Mouse (Mus musculus) CH12.LX (cell line): ENCODE data around the gene Cd300ld2. TPM values are rescaled to one million over a fixed set of nuclear protein-coding genes. Genes with fewer than 3 reads are reported as not detected.
"Not testable (repeated sequence)": the region's sequence is repeated elsewhere in the genome, so short reads cannot be mapped to it uniquely, and the experiment has no call there.

Experiments
- DNase-seq: peaks from one replicate; pipeline ENCODE4 v3.0.0-alpha.2; 2013; ENCODE audit errors: extremely low read depth
- H3K27ac ChIP-seq: 2 replicates; pipeline ENCODE4 v1.5.1; 2012; ENCODE audit warnings: low read depth, mild to moderate bottlenecking, control low read depth, moderate library complexity; ENCODE audit not compliant: insufficient read depth
- H3K27me3 ChIP-seq: replicated peaks from 2 replicates; pipeline ENCODE3; 2012; ENCODE audit warnings: inconsistent platforms
- H3K36me3 ChIP-seq, 2 experiments: replicated peaks in 1 of 2; 2 replicates each; pipeline versions ENCODE3 to v1.6.1; 2012; ENCODE audit warnings: inconsistent platforms in 1 of 2, low read length in 1 of 2, mild to moderate bottlenecking in 1 of 2, mixed read lengths in 1 of 2, moderate library complexity in 1 of 2; ENCODE audit not compliant: control insufficient read depth in 1 of 2, insufficient read depth in 1 of 2
- H3K4me1 ChIP-seq, 2 experiments: 2 replicates each; pipeline ENCODE4 v1.6.1; 2012; ENCODE audit warnings: inconsistent platforms in 1 of 2, moderate library complexity in 1 of 2; ENCODE audit not compliant: insufficient read depth in 2 of 2, control insufficient read depth in 1 of 2
- H3K4me2 ChIP-seq: 2 replicates; pipeline ENCODE4 v1.6.1; 2012; ENCODE audit warnings: low read depth, mild to moderate bottlenecking, control low read depth; ENCODE audit not compliant: poor library complexity, insufficient read depth, severe bottlenecking
- H3K4me3 ChIP-seq, 3 experiments: fragments of 150-350 bp in 1 of 3; sonication (generic) in 1 of 3; replicated peaks in 1 of 3; 2 replicates each; pipeline versions ENCODE3 to v1.5.1; 2011 to 2012; ENCODE audit warnings: low read depth in 2 of 3, low read length in 2 of 3, mild to moderate bottlenecking in 2 of 3, moderate library complexity in 2 of 3, control low read depth in 1 of 3, improper control_type of control experiment in 1 of 3, inconsistent platforms in 1 of 3, mixed read lengths in 1 of 3; ENCODE audit not compliant: poor library complexity in 1 of 3
- H3K79me2 ChIP-seq: replicated peaks from 2 replicates; pipeline ENCODE4 v1.6.1; 2012; ENCODE audit warnings: mild to moderate bottlenecking, moderate library complexity; ENCODE audit not compliant: control insufficient read depth, poor library complexity, insufficient read depth, severe bottlenecking; ENCODE audit errors: extremely low read depth
- H3K9ac ChIP-seq: 2 replicates; pipeline ENCODE4 v1.6.1; 2012; ENCODE audit warnings: low read depth, mild to moderate bottlenecking, control low read depth, moderate library complexity; ENCODE audit not compliant: insufficient read depth
- H3K9me3 ChIP-seq: replicated peaks from 2 replicates; pipeline ENCODE3; 2012; ENCODE audit warnings: low read length, inconsistent platforms, mixed read lengths
- E2F4 ChIP-seq: IDR thresholded peaks from 2 replicates; pipeline ENCODE4 v1.6.1; 2011; ENCODE audit warnings: low read depth, low read length, improper control_type of control experiment; ENCODE audit not compliant: insufficient replicate concordance
- EP300 ChIP-seq: IDR thresholded peaks from 2 replicates; pipeline ENCODE4 v1.6.1; 2011; ENCODE audit warnings: low read length, improper control_type of control experiment
- ETS1 ChIP-seq: conservative IDR thresholded peaks from 2 replicates; pipeline ENCODE4 v1.6.1; 2012; ENCODE audit warnings: low read depth, mild to moderate bottlenecking, inconsistent platforms, low read length, improper control_type of control experiment, moderate library complexity
- IRF4 ChIP-seq: IDR thresholded peaks from 2 replicates; pipeline ENCODE4 v1.6.1; 2014; ENCODE audit warnings: low read depth, mild to moderate bottlenecking, inconsistent platforms, low read length, improper control_type of control experiment
- JUN ChIP-seq: IDR thresholded peaks from 2 replicates; pipeline ENCODE4 v1.6.1; 2011; ENCODE audit warnings: low read depth, mild to moderate bottlenecking, low read length, improper control_type of control experiment, moderate library complexity; ENCODE audit not compliant: insufficient read depth
- JUND ChIP-seq: conservative IDR thresholded peaks from 2 replicates; pipeline ENCODE4 v1.6.1; 2011; ENCODE audit warnings: low read depth, low read length, improper control_type of control experiment
- MAFK ChIP-seq: IDR thresholded peaks from 2 replicates; pipeline ENCODE4 v1.6.1; 2011; ENCODE audit warnings: low read length, improper control_type of control experiment; ENCODE audit not compliant: insufficient replicate concordance
- MEF2A ChIP-seq: IDR thresholded peaks from 2 replicates; pipeline ENCODE4 v1.6.1; 2014; ENCODE audit warnings: low read depth, mild to moderate bottlenecking, inconsistent platforms, low read length, improper control_type of control experiment, borderline replicate concordance
- MXI1 ChIP-seq: IDR thresholded peaks from 2 replicates; pipeline ENCODE4 v1.6.1; 2011; ENCODE audit warnings: mild to moderate bottlenecking, low read depth, low read length, improper control_type of control experiment
- NRF1 ChIP-seq: IDR thresholded peaks from 2 replicates; pipeline ENCODE4 v1.6.1; 2014; ENCODE audit warnings: low read depth, mild to moderate bottlenecking, inconsistent platforms, low read length, improper control_type of control experiment, moderate library complexity
- PAX5 ChIP-seq: IDR thresholded peaks from 2 replicates; pipeline ENCODE4 v1.6.1; 2012; ENCODE audit warnings: low read length, inconsistent platforms, mixed read lengths
- POLR2A ChIP-seq: IDR thresholded peaks from 2 replicates; pipeline ENCODE4 v1.6.1; 2011; ENCODE audit warnings: low read depth, mild to moderate bottlenecking, improper control_type of control experiment, low read length
- POLR2AphosphoS2 ChIP-seq: IDR thresholded peaks from 2 replicates; pipeline ENCODE4 v1.6.1; 2011; ENCODE audit warnings: low read depth, low read length, improper control_type of control experiment
- RAD21 ChIP-seq: IDR thresholded peaks from 2 replicates; pipeline ENCODE4 v1.6.1; 2011; ENCODE audit warnings: low read depth, mild to moderate bottlenecking, low read length, improper control_type of control experiment, moderate library complexity
- RCOR1 ChIP-seq: conservative IDR thresholded peaks from 2 replicates; pipeline ENCODE4 v1.6.1; 2012; ENCODE audit warnings: low read depth, mild to moderate bottlenecking, inconsistent platforms, low read length, improper control_type of control experiment
- UBTF ChIP-seq: IDR thresholded peaks from 2 replicates; pipeline ENCODE4 v1.6.1; 2012; ENCODE audit warnings: low read depth, mild to moderate bottlenecking, inconsistent platforms, low read length, improper control_type of control experiment, moderate library complexity
- USF2 ChIP-seq: conservative IDR thresholded peaks from 2 replicates; pipeline ENCODE4 v1.6.1; 2011; ENCODE audit warnings: low read depth, low read length, improper control_type of control experiment
- ZKSCAN1 ChIP-seq: IDR thresholded peaks from 2 replicates; pipeline ENCODE4 v1.6.1; 2012; ENCODE audit warnings: low read depth, inconsistent platforms, low read length, improper control_type of control experiment, borderline replicate concordance
- ZMIZ1 ChIP-seq: IDR thresholded peaks from 2 replicates; pipeline ENCODE4 v1.6.1; 2012; ENCODE audit warnings: low read depth, mild to moderate bottlenecking, inconsistent platforms, low read length, improper control_type of control experiment
- ZNF384 ChIP-seq: IDR thresholded peaks from 2 replicates; pipeline ENCODE4 v1.6.1; 2012; ENCODE audit warnings: low read depth, low read length, improper control_type of control experiment, inconsistent platforms
- dilution Hi-C: fragments of 300-500 bp; cut with MboI; formaldehyde crosslinking; loops from 2 replicates; pipeline ENCODE4 v1.14.3; 2020; ENCODE audit warnings: low sequenced_read_pairs; ENCODE audit not compliant: extremely low pct_unique_long_range_greater_than_20kb, extremely low pct_ligation_motif_present
- in situ Hi-C: fragments of 300-500 bp; cut with MboI; formaldehyde crosslinking; loops from 3 replicates; pipeline ENCODE4 v1.14.3; 2019; ENCODE audit warnings: low sequenced_read_pairs, low pct_ligation_motif_present, low pct_unique_long_range_greater_than_20kb, mixed read lengths
- polyA plus RNA-seq: library from polyadenylated mRNA; unstranded; fragments of >175 nt; gene quantifications from 2 replicates; pipeline ENCODE4 v1.2.1, GENCODE M21; 2012; ENCODE audit warnings: low read depth; ENCODE audit not compliant: insufficient read length
- total RNA-seq, 2 experiments: library from RNA; depleted of rRNA; stranded (reverse); fragments of 300-350 nt in 1 of 2; fragments of >200 nt in 1 of 2; gene quantifications; 2 replicates each; pipeline ENCODE4 v1.2.3; 2012 to 2014

The Cd300ld2 gene
- total RNA-seq (2012; rRNA removed) (not detected in 2 replicates), total RNA-seq (2014; rRNA removed) (not detected in 2 replicates), polyA plus RNA-seq (not detected in 2 replicates)

DNA sequence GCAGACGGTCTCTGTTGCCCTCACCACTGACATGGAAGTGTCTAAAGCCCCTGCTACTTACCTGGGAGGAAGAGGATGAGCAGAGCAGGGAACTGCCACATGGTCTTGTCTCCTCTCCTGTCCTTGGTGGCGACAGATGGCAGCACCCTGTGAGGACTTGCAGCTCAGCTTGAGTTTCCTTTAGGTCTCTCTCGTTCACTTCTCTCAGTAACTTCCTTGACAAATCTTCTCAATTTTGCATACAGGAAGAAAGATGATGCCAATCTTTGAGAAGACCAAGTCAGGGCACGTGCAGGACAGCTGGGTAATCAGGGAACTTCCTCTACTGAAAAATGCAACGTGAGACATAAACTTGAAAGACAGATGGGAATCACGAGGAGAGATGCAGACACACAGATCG, at the start of gene Cd300ld2:
Gene Cd300ld2, minus strand, starts transcription at position 101 of the 400 bp plus-strand sequence.
- H3K79me2 ChIP-seq, H3K9ac ChIP-seq, DNase-seq, H3K27ac ChIP-seq, in situ Hi-C loops, dilution Hi-C loops, H3K27me3 ChIP-seq, H3K9me3 ChIP-seq, H3K4me1 ChIP-seq, H3K4me2 ChIP-seq, H3K4me3 ChIP-seq, H3K36me3 ChIP-seq: not testable (repeated sequence)

DNA sequence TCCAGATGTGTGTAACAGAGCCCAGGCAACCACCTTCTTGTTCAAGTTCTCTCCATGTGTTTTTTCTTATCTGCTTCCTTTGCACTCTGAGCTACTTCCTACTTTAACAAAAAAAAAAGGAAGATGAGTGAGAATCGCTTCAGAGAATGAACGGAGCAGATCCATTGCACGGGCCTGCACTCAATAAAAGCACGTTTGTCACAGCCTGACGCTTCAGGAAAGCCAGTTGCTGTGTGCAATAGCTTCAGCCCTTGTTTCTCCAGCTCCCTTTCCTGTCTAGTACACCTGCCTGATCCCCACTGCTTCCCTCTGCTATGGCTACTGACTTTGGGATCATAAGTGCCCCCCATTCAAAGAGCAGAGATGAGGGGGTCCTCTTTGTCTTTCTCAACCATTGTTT, 46.1 kb upstream of the Cd300ld2 start, which contains the start of gene Cd300e:
Gene Cd300e, minus strand, starts transcription at position 101 of the 400 bp plus-strand sequence.
- Histone ChIP-seq H3K9ac (no peak within 1 kb of the TSS), H3K36me3 (no peaks in the 10 kb centered on the region), H3K4me3 (no peak within 1 kb of the TSS), H3K27me3 (peaks cover 80% of the 10 kb centered on the region), H3K4me2 (no peak within 1 kb of the TSS), H3K79me2 (no peaks in the 10 kb centered on the region), H3K4me1 (peaks cover 9 to 15% of the 10 kb centered on the region in 2 experiments), H3K9me3 (no peaks in the 10 kb centered on the region), H3K27ac (no peak within 1 kb of the TSS)
- DNase-seq = no peak
- dilution Hi-C loops = no loop called here
- TF ChIP-seq ZNF384 (no peak), JUN (no peak), ETS1 (no peak), POLR2A (no peak), UBTF (no peak), ZMIZ1 (no peak), EP300 (no peak), E2F4 (no peak), JUND (no peak), RAD21 (no peak), MAFK (no peak), ZKSCAN1 (no peak), POLR2AphosphoS2 (no peak), MEF2A (no peak)
- in situ Hi-C loops = no loop called here

DNA sequence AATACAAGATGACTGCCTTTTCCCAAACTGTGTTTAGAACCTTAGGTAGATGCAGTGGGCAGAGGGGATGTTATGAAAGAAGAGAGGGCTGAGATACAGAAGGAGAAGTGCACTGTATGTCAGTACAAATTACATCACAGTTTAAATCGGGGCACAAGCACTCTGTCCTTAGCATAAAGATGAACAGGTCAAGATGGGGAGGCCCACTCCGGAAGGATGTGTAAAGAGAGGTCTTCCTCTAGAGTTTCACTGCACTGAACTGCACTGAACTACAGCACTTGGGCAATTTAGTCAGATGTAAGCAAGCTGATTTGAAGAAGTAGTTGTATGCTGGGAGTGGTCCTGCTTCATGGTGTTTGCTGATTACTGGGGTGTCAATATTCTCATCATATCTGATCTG, 43.8 kb upstream of the Cd300ld2 start:
- TF ChIP-seq MAFK = no peak
- TF ChIP-seq JUN = no peak
- no peak for TF ChIP-seq PAX5
- TF ChIP-seq IRF4 = no peak
- TF ChIP-seq NRF1 = no peak
- no peak for TF ChIP-seq POLR2AphosphoS2
- no peak for TF ChIP-seq MEF2A
- TF ChIP-seq ZNF384 = no peak
- no peak for TF ChIP-seq MXI1
- TF ChIP-seq RCOR1 = no peak
- no peak for TF ChIP-seq E2F4
- no peak for TF ChIP-seq USF2
- no peak overlapping the region for H3K9ac ChIP-seq
- no peak overlapping the region for H3K4me2 ChIP-seq
- no peak overlapping the region for H3K27ac ChIP-seq
- H3K4me1 ChIP-seq = no peaks in the 10 kb centered on the region
- peaks cover 83% of the 10 kb centered on the region for H3K27me3 ChIP-seq
- no peaks in the 10 kb centered on the region for H3K9me3 ChIP-seq
- H3K36me3 ChIP-seq = no peaks in the 10 kb centered on the region
- no peaks in the 10 kb centered on the region for H3K79me2 ChIP-seq
- no peak overlapping the region for H3K4me3 ChIP-seq
- in situ Hi-C loops = loop anchor here (10.0 kb wide), 1 partner anchor 55 kb away; the partner anchor contains the start of gene Cd300c2
- DNase-seq = no peak
- dilution Hi-C loops = no loop called here
